Mouse (Mus musculus): ENCODE measurements at regions not wholly inside any gene's neighbourhood (a gene's known extent, or its start where the extent isn't known, plus 50 kb on each side); places are given as distances from the start of the nearest gene placed in this dataset.

- DNase-seq = no peak
Observed at GRCm38 (mm10) chr3:100773237-100773636, 52.0 kb upstream of the Vtcn1 start.

- DNase-seq = no peak
Observed at GRCm38 (mm10) chr3:100771363-100771762, 53.9 kb upstream of the Vtcn1 start.

GRCm38 (mm10) chr3:100770841-100771240, 54.4 kb upstream of the Vtcn1 start:
- no peak for DNase-seq

GRCm38 (mm10) chr3:100769146-100769545, 56.1 kb upstream of the Vtcn1 start:
- no peak for DNase-seq

GRCm38 (mm10) chr3:100768170-100768624, 57.1 kb upstream of the Vtcn1 start:
- no peak for DNase-seq

- DNase-seq = no peak
Observed at GRCm38 (mm10) chr3:100765323-100765722, 59.9 kb upstream of the Vtcn1 start.

- DNase-seq = no peak
Observed at GRCm38 (mm10) chr3:100762895-100763294, 62.4 kb upstream of the Vtcn1 start.

- DNase-seq = no peak
Observed at GRCm38 (mm10) chr3:100759091-100759941, 65.9 kb upstream of the Vtcn1 start.

GRCm38 (mm10) chr3:100754677-100755076, 69.4 kb upstream of the Man1a2 start:
- DNase-seq = no peak

GRCm38 (mm10) chr3:100751211-100751610, 65.9 kb upstream of the Man1a2 start:
- no peak for DNase-seq

- DNase-seq = peak in 1 of 2 experiments; percentile 7
Observed at GRCm38 (mm10) chr3:100748727-100749126, 63.4 kb upstream of the Man1a2 start.

GRCm38 (mm10) chr3:100748309-100748691, 63.0 kb upstream of the Man1a2 start:
- no peak for DNase-seq

- DNase-seq = no peak
Observed at GRCm38 (mm10) chr3:100747421-100748308, 62.4 kb upstream of the Man1a2 start.

GRCm38 (mm10) chr3:100737660-100738059, 52.4 kb upstream of the Man1a2 start:
- DNase-seq = no peak

- DNase-seq = no peak
Observed at GRCm38 (mm10) chr3:100736539-100736938, 51.2 kb upstream of the Man1a2 start.

All from lung, adult 18-20 months (tissue).